ENCODE assay signal across 13 mouse cellular contexts in genomic region chr17:4461541-4461940, GRCm38 (mm10).
"Had no signal": no experiment of that assay in that cellular context is flagged by ENCODE, and none has a peak within 500 bp of the region (broad histone marks: within the 10 kb centered on the region; RNA-seq: fewer than 3 reads in every experiment).

No protein-coding gene starts in this region.

- H3K4me3 ChIP-seq: intestine, embryonic 15.5 days; limb, embryonic 12.5 days; liver, embryonic 13.5 days; midbrain, embryonic 13.5 days; neural tube, embryonic 12.5 days had no signal

- ATAC-seq: intestine, embryonic 15.5 days; liver, postnatal 0 days; midbrain, embryonic 13.5 days had no signal

- H3K9ac ChIP-seq: intestine, embryonic 15.5 days; limb, embryonic 12.5 days; liver, embryonic 13.5 days; liver, postnatal 0 days; midbrain, embryonic 13.5 days; neural tube, embryonic 12.5 days had no signal

- H3K27ac ChIP-seq: intestine, embryonic 15.5 days; limb, embryonic 12.5 days; liver, embryonic 13.5 days; midbrain, embryonic 13.5 days; neural tube, embryonic 12.5 days had no signal

- H3K27me3 ChIP-seq: intestine, embryonic 15.5 days; limb, embryonic 12.5 days; liver, embryonic 13.5 days; midbrain, embryonic 13.5 days; neural tube, embryonic 12.5 days had no signal

- H3K9me3 ChIP-seq: intestine, embryonic 15.5 days; limb, embryonic 12.5 days; liver, embryonic 13.5 days; midbrain, embryonic 13.5 days; neural tube, embryonic 12.5 days had no signal

- H3K4me1 ChIP-seq: intestine, embryonic 15.5 days; limb, embryonic 12.5 days; liver, embryonic 13.5 days; midbrain, embryonic 13.5 days; neural tube, embryonic 12.5 days had no signal

- DNase-seq: kidney, adult 18-20 months; kidney, postnatal 25 days; liver; liver, embryonic 13.5 days; liver, postnatal 0 days; lung, postnatal 36 days; spleen, adult 18-20 months; thymus, adult 2 months; thymus, postnatal 25 days had no signal

- H3K4me2 ChIP-seq: intestine, embryonic 15.5 days; limb, embryonic 12.5 days; liver, embryonic 13.5 days; midbrain, embryonic 13.5 days; neural tube, embryonic 12.5 days had no signal

- H3K36me3 ChIP-seq: intestine, embryonic 15.5 days; limb, embryonic 12.5 days; liver, embryonic 13.5 days; midbrain, embryonic 13.5 days; neural tube, embryonic 12.5 days had no signal
